Comparison of ENCODE assay signal across 28 mouse cellular contexts in the genomic region with DNA sequence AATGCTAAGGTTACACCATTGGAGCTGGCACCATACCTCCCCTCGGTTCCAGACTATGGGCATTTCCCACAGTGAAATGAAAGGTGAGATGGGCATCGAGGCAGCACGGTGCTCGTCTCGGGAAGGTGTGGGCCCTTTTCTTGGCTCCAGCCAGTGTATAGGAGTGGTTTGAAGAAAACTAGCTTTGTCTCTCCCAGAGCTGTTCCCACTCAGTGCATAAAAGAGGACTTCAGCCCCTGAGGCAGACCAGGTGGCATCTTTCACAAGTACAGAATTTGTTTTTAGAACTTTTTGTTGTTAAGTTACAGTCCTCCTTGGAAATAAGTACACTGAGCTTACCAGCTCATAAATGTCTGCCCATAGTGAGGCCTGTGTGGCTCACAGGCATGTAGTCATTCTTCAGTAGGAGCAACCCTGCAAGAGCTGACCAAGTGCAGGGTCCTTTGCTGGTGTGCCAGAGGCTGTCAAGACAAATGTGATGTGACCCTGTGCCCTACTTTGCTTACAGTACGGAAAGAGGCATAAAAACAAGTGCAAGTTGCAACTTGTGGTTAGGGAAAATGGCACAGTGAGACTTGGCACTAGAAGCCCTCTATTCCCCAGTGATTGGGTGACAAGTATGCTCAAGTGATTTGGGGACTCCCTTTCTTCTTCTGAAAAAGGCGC.
A peak's percentile ranks its signal among the peaks of the same experiment; 100 is the strongest.
DNase-seq lines count a peak whose midpoint lies in the region; ATAC-seq and TF ChIP-seq lines count a peak whose summit lies in the region.
"Had no signal": no experiment of that assay in that cellular context is flagged by ENCODE, and none has a peak within 500 bp of the region (broad histone marks: within the 10 kb centered on the region; RNA-seq: fewer than 3 reads in every experiment).

No protein-coding gene starts in this region.

- H3K36me3 ChIP-seq in embryonic facial prominence, embryonic 13.5 days = no peaks in the 10 kb centered on the region
- no peaks in the 10 kb centered on the region for H3K36me3 ChIP-seq in embryonic facial prominence, embryonic 10.5 days (replicated peaks)
- H3K36me3 ChIP-seq in kidney, postnatal 0 days (ENCODE audit: insufficient read depth, low read length) = no peaks in the 10 kb centered on the region
- H3K36me3 ChIP-seq in intestine, embryonic 15.5 days = no peaks in the 10 kb centered on the region
- H3K36me3 ChIP-seq: heart, embryonic 12.5 days; liver, embryonic 15.5 days had no signal

- no peak for DNase-seq in embryonic facial prominence, embryonic 10.5 days (ENCODE audit: low spot score)
- no peak for DNase-seq in kidney, postnatal 0 days (ENCODE audit: low spot score)
- no peak for DNase-seq in kidney, postnatal 10 days
- DNase-seq in adipocyte (ENCODE audit: low spot score) = peak; percentile 71
- DNase-seq in thymus, postnatal 4 days = no peak
- DNase-seq in adrenal gland, adult 18-20 months (ENCODE audit: low spot score in 2 of 2) = no peak
- DNase-seq: adrenal gland, postnatal 36 days; cerebellum, adult 18-20 months; cerebellum, postnatal 25 days; embryo, embryonic 11 days; heart, postnatal 14 days; kidney, adult 18-20 months; kidney, postnatal 36 days; layer of hippocampus, adult 9-11 months; lung, postnatal 14 days; midbrain, embryonic 14.5 days; thymus, postnatal 14 days had no signal

- H3K9ac ChIP-seq in embryonic facial prominence, embryonic 13.5 days = no peak overlapping the region
- H3K9ac ChIP-seq in kidney, postnatal 0 days (ENCODE audit: low read depth, low read length) = no peak overlapping the region
- no peak overlapping the region for H3K9ac ChIP-seq in intestine, embryonic 15.5 days
- H3K9ac ChIP-seq: heart, embryonic 12.5 days; hindbrain, embryonic 14.5 days; liver, embryonic 15.5 days had no signal

- no peaks in the 10 kb centered on the region for H3K9me3 ChIP-seq in embryonic facial prominence, embryonic 13.5 days
- H3K9me3 ChIP-seq in embryonic facial prominence, embryonic 10.5 days = no peaks in the 10 kb centered on the region
- H3K9me3 ChIP-seq in kidney, postnatal 0 days (replicated peaks; ENCODE audit: low read length) = no peaks in the 10 kb centered on the region
- H3K9me3 ChIP-seq in intestine, embryonic 15.5 days = no peaks in the 10 kb centered on the region
- H3K9me3 ChIP-seq: heart, embryonic 12.5 days; liver, embryonic 15.5 days; megakaryocyte, embryonic 14.5 days had no signal

- TF ChIP-seq CTCF in kidney, postnatal 0 days (IDR thresholded peaks at IDR 0.05; ENCODE audit: low read depth) = no peak

- H3K4me1 ChIP-seq in embryonic facial prominence, embryonic 13.5 days = peaks cover 29% of the 10 kb centered on the region
- H3K4me1 ChIP-seq in embryonic facial prominence, embryonic 10.5 days = no peaks in the 10 kb centered on the region
- H3K4me1 ChIP-seq in kidney, postnatal 0 days (replicated peaks; ENCODE audit: insufficient read depth, low read length) = peaks cover 4% of the 10 kb centered on the region
- H3K4me1 ChIP-seq in intestine, embryonic 15.5 days (replicated peaks) = 0 out of 2 replicates have a peak, but pooled peaks cover 3% of the 10 kb centered on the region
- H3K4me1 ChIP-seq: liver, embryonic 15.5 days had no signal

- no peak overlapping the region for H3K4me2 ChIP-seq in embryonic facial prominence, embryonic 13.5 days
- no peak overlapping the region for H3K4me2 ChIP-seq in kidney, postnatal 0 days (ENCODE audit: low read length)
- no peak overlapping the region for H3K4me2 ChIP-seq in intestine, embryonic 15.5 days (replicated peaks)
- H3K4me2 ChIP-seq: heart, embryonic 12.5 days; hindbrain, embryonic 14.5 days; liver, embryonic 15.5 days had no signal

- peak overlapping the region; percentile 49; the same call in 1 of the 2 replicates for H3K27ac ChIP-seq in embryonic facial prominence, embryonic 13.5 days
- no peak overlapping the region for H3K27ac ChIP-seq in embryonic facial prominence, embryonic 10.5 days (replicated peaks)
- peak overlapping the region; percentile 63 for H3K27ac ChIP-seq in kidney, postnatal 0 days
- peak overlapping the region; percentile 32; the same call in 1 of the 2 replicates for H3K27ac ChIP-seq in intestine, embryonic 15.5 days
- H3K27ac ChIP-seq: hindbrain, embryonic 14.5 days; left cerebral cortex, adult 2 months; liver, embryonic 15.5 days had no signal

- ATAC-seq in embryonic facial prominence, embryonic 13.5 days (ENCODE audit: insufficient number of reproducible peaks, insufficient read depth, low FRiP score, low TSS enrichment, low read depth) = no peak
- no peak for ATAC-seq in kidney, postnatal 0 days (replicated peaks; ENCODE audit: low FRiP score, low read depth)
- no peak for ATAC-seq in intestine, embryonic 15.5 days
- ATAC-seq: CD4-positive, CD25-positive, alpha-beta regulatory T cell, adult 4 months; forebrain, embryonic 14.5 days; Patski had no signal

- WGBS in embryonic facial prominence, embryonic 13.5 days = 79% methylated on average over 7 of the region's 7 CpGs
- 87% methylated on average over 7 of the region's 7 CpGs for WGBS in embryonic facial prominence, embryonic 10.5 days
- 70% methylated on average over 7 of the region's 7 CpGs for WGBS in kidney, postnatal 0 days
- 75% methylated on average over 7 of the region's 7 CpGs for WGBS in intestine, embryonic 15.5 days

- H3K27me3 ChIP-seq in embryonic facial prominence, embryonic 13.5 days = no peaks in the 10 kb centered on the region
- H3K27me3 ChIP-seq in embryonic facial prominence, embryonic 10.5 days (replicated peaks; ENCODE audit: low read depth, poor library complexity, severe bottlenecking) = no peaks in the 10 kb centered on the region
- no peaks in the 10 kb centered on the region for H3K27me3 ChIP-seq in kidney, postnatal 0 days (ENCODE audit: insufficient read depth, low read length)
- no peaks in the 10 kb centered on the region for H3K27me3 ChIP-seq in intestine, embryonic 15.5 days (replicated peaks)
- H3K27me3 ChIP-seq: heart, embryonic 12.5 days; liver, embryonic 15.5 days; megakaryocyte, embryonic 14.5 days; Patski had no signal

- H3K4me3 ChIP-seq in embryonic facial prominence, embryonic 13.5 days = no peak overlapping the region
- no peak overlapping the region for H3K4me3 ChIP-seq in embryonic facial prominence, embryonic 10.5 days
- no peak overlapping the region for H3K4me3 ChIP-seq in kidney, postnatal 0 days (replicated peaks; ENCODE audit: low read depth, low read length)
- H3K4me3 ChIP-seq in intestine, embryonic 15.5 days (replicated peaks) = no peak overlapping the region
- H3K4me3 ChIP-seq: heart, embryonic 12.5 days; left cerebral cortex, adult 2 months; liver, embryonic 15.5 days; megakaryocyte, embryonic 14.5 days; myocyte had no signal
